Mouse (Mus musculus): ENCODE measurements around the gene Gm7714. TPM values are rescaled to one million over a fixed set of nuclear protein-coding genes. Genes with fewer than 3 reads are reported as not detected.

Gene Gm7714
- polyA plus RNA-seq (2012; rRNA removed; ENCODE audit: low replicate concordance) = not detected in 2 replicates

DNA sequence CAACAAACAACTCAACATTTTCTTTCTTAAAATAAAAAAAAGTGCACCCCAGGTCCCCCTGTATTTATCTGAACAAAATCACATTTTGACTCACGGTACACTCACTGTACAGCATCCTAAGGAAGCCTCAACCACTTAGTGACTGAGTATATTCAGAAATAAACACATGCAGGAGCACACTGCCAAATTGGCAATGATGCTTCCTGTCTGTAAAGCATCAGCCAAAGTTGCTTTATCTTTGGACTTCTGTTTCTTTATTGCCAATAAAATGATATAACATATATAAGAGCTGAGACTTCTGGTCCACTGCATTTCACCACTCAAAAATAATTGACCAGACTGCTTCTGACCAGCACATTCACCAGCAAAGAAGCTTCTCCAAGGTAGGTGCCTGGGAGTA lies at the start of gene Gm7714:
Gene Gm7714 (plus strand): TSS at position 301 of the 400 bp plus-strand sequence.

DNA sequence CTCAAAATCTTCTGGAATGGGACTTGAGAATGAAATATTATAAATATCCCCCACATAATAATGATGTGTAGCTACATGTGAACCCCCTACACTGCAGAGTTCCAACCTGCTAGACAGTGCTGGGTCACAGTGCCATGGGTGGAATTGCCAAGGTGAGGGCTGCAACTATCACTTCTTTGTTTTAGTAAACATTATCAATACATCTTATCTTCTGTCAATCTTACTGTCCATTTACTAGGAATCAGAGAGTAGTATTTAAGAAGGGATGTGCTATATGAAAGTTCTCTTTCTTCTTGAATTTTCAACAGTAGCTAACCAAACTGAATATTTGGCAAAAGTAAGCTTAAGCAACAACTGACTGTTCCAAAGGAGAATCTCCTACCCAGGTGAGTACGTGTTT lies 48.3 kb downstream of the Gm7714 start, which contains the start of gene Prol1:
Gene Prol1 (plus strand): TSS at position 301 of the 400 bp plus-strand sequence.

Other genes with a start within 250 kb of the Gm7714 start
- not detected in 2 replicates for gene Smr2, start 182.4 kb upstream of the Gm7714 start, polyA plus RNA-seq (2012; rRNA removed; ENCODE audit: low replicate concordance)
- gene Gm11116, start 157.4 kb upstream of the Gm7714 start, polyA plus RNA-seq (2012; rRNA removed; ENCODE audit: low replicate concordance) = not detected in 2 replicates
- not detected in 2 replicates for gene Gm11115, start 114.8 kb upstream of the Gm7714 start, polyA plus RNA-seq (2012; rRNA removed; ENCODE audit: low replicate concordance)
- gene Prol1, start 48.4 kb downstream of the Gm7714 start, polyA plus RNA-seq (2012; rRNA removed; ENCODE audit: low replicate concordance) = not detected in 2 replicates
- not detected in 2 replicates for gene Amtn, start 107.2 kb downstream of the Gm7714 start, polyA plus RNA-seq (2012; rRNA removed; ENCODE audit: low replicate concordance)
- not detected in 2 replicates for gene Ambn, start 187.1 kb downstream of the Gm7714 start, polyA plus RNA-seq (2012; rRNA removed; ENCODE audit: low replicate concordance)
- not detected in 2 replicates for gene Enam, start 219.1 kb downstream of the Gm7714 start, polyA plus RNA-seq (2012; rRNA removed; ENCODE audit: low replicate concordance)